Mouse (Mus musculus) MEL (cell line): ENCODE measurements around the gene Nutf2-ps1. TPM values are rescaled to one million over a fixed set of nuclear protein-coding genes. Genes with fewer than 3 reads are reported as not detected.
A peak's percentile ranks its signal among the peaks of the same experiment; 100 is the strongest.

Source experiments
- DNase-seq: peaks from one replicate; pipeline ENCODE4 v3.0.0; 2011; ENCODE audit warnings: low read depth, low spot score
- H3K27ac ChIP-seq: 2 replicates; pipeline ENCODE4 v1.5.1; 2012; ENCODE audit warnings: low read depth, mild to moderate bottlenecking, control low read depth, low read length, moderate library complexity; ENCODE audit not compliant: control insufficient read depth
- H3K27me3 ChIP-seq, 2 experiments: fragments of 150-350 bp in 1 of 2; sonication (generic) in 1 of 2; 2 replicates each; pipeline ENCODE4 v1.6.1; 2012; ENCODE audit warnings: low read length in 2 of 2, mild to moderate bottlenecking in 2 of 2, improper control_type of control experiment in 1 of 2, moderate library complexity in 1 of 2; ENCODE audit not compliant: insufficient read depth in 2 of 2, control insufficient read depth in 1 of 2
- H3K36me3 ChIP-seq, 2 experiments: 2 replicates each; pipeline ENCODE4 v1.6.1; 2012 to 2014; ENCODE audit warnings: low read length in 2 of 2, improper control_type of control experiment in 1 of 2, inconsistent platforms in 1 of 2, mild to moderate bottlenecking in 1 of 2; ENCODE audit not compliant: insufficient read depth in 2 of 2, control insufficient read depth in 1 of 2
- H3K4me1 ChIP-seq, 2 experiments: fragments of 150-350 bp in 1 of 2; sonication (generic) in 1 of 2; 2 replicates each; pipeline ENCODE4 v1.6.1; 2012; ENCODE audit warnings: low read length in 2 of 2, improper control_type of control experiment in 1 of 2, mild to moderate bottlenecking in 1 of 2; ENCODE audit not compliant: insufficient read depth in 2 of 2, control insufficient read depth in 1 of 2
- H3K4me3 ChIP-seq, 2 experiments: fragments of 150-350 bp in 1 of 2; sonication (generic) in 1 of 2; 2 replicates each; pipeline ENCODE4 v1.5.1; 2012; ENCODE audit warnings: low read depth in 2 of 2, low read length in 2 of 2, mild to moderate bottlenecking in 2 of 2, moderate library complexity in 2 of 2, control low read depth in 1 of 2, improper control_type of control experiment in 1 of 2; ENCODE audit not compliant: control insufficient read depth in 1 of 2, insufficient read depth in 1 of 2
- H3K79me2 ChIP-seq: 2 replicates; pipeline ENCODE4 v1.6.1; 2012; ENCODE audit warnings: mild to moderate bottlenecking, low read length, moderate library complexity; ENCODE audit not compliant: control insufficient read depth, poor library complexity, insufficient read depth
- H3K9ac ChIP-seq: 2 replicates; pipeline ENCODE4 v1.6.1; 2012; ENCODE audit warnings: low read depth, mild to moderate bottlenecking, control low read depth, low read length, moderate library complexity; ENCODE audit not compliant: control insufficient read depth, poor library complexity, severe bottlenecking
- H3K9me3 ChIP-seq: fragments of 150-350 bp; sonication (generic); replicated peaks from 2 replicates; pipeline ENCODE4 v1.6.1; 2012; ENCODE audit warnings: mild to moderate bottlenecking, low read length, improper control_type of control experiment, moderate library complexity; ENCODE audit not compliant: insufficient read depth
- CHD1 ChIP-seq: IDR thresholded peaks from 2 replicates; pipeline ENCODE4 v1.6.1; 2012; ENCODE audit warnings: low read depth, mild to moderate bottlenecking, inconsistent platforms, low read length, improper control_type of control experiment
- CTCF ChIP-seq, 3 experiments: IDR thresholded peaks in 2 of 3; conservative IDR thresholded peaks in 1 of 3; 2 replicates each; pipeline ENCODE4 v1.5.1; 2011 to 2012; ENCODE audit warnings: low read length in 3 of 3, low read depth in 2 of 3, mild to moderate bottlenecking in 2 of 3, improper control_type of control experiment in 1 of 3, inconsistent platforms in 1 of 3, mixed read lengths in 1 of 3, moderate library complexity in 1 of 3; ENCODE audit not compliant: control insufficient read depth in 1 of 3, insufficient read depth in 1 of 3, poor library complexity in 1 of 3, severe bottlenecking in 1 of 3
- ETS1 ChIP-seq: IDR thresholded peaks from 2 replicates; pipeline ENCODE4 v1.6.1; 2012; ENCODE audit warnings: low read depth, mild to moderate bottlenecking, inconsistent platforms, low read length, improper control_type of control experiment, moderate library complexity
- JUND ChIP-seq: IDR thresholded peaks from 2 replicates; pipeline ENCODE4 v1.6.1; 2011; ENCODE audit warnings: low read depth, mild to moderate bottlenecking, improper control_type of control experiment, low read length
- KAT2A ChIP-seq: conservative IDR thresholded peaks from 2 replicates; pipeline ENCODE4 v1.6.1; 2012; ENCODE audit warnings: low read depth, low read length, improper control_type of control experiment, inconsistent platforms
- MAFK ChIP-seq: IDR thresholded peaks from 2 replicates; pipeline ENCODE4 v1.6.1; 2011; ENCODE audit warnings: low read depth, mild to moderate bottlenecking, low read length, improper control_type of control experiment, borderline replicate concordance
- MXI1 ChIP-seq: IDR thresholded peaks from 2 replicates; pipeline ENCODE4 v1.6.1; 2011; ENCODE audit warnings: mild to moderate bottlenecking, low read depth, low read length, improper control_type of control experiment
- NRF1 ChIP-seq: IDR thresholded peaks from 2 replicates; pipeline ENCODE4 v1.6.1; 2014; ENCODE audit warnings: low read depth, mild to moderate bottlenecking, inconsistent platforms, low read length, improper control_type of control experiment, moderate library complexity; ENCODE audit not compliant: poor library complexity, insufficient read depth, severe bottlenecking
- POLR2AphosphoS5 ChIP-seq: IDR thresholded peaks from 2 replicates; pipeline ENCODE4 v1.6.1; 2012; ENCODE audit warnings: low read depth, borderline replicate concordance, mild to moderate bottlenecking, inconsistent platforms, low read length, moderate library complexity, mixed read lengths
- RCOR1 ChIP-seq: IDR thresholded peaks from 2 replicates; pipeline ENCODE4 v1.6.1; 2012; ENCODE audit warnings: low read depth, mild to moderate bottlenecking, inconsistent platforms, low read length, improper control_type of control experiment
- SIN3A ChIP-seq: IDR thresholded peaks from 2 replicates; pipeline ENCODE4 v1.6.1; 2012; ENCODE audit warnings: low read length, improper control_type of control experiment, inconsistent platforms
- TBP ChIP-seq: IDR thresholded peaks from 2 replicates; pipeline ENCODE4 v1.8.0; 2011; ENCODE audit warnings: low read depth, low read length, improper control_type of control experiment
- TCF12 ChIP-seq: IDR thresholded peaks from 2 replicates; pipeline ENCODE4 v1.6.1; 2014; ENCODE audit warnings: low read depth, mild to moderate bottlenecking, inconsistent platforms, low read length, improper control_type of control experiment, moderate library complexity
- USF1 ChIP-seq: IDR thresholded peaks from 2 replicates; pipeline ENCODE4 v1.6.1; 2014; ENCODE audit warnings: low read depth, mild to moderate bottlenecking, inconsistent platforms, low read length, improper control_type of control experiment, moderate library complexity
- ZC3H11A ChIP-seq: IDR thresholded peaks from 2 replicates; pipeline ENCODE4 v1.6.1; 2012; ENCODE audit warnings: low read depth, mild to moderate bottlenecking, inconsistent platforms, low read length, improper control_type of control experiment
- ZKSCAN1 ChIP-seq: IDR thresholded peaks from 2 replicates; pipeline ENCODE4 v1.6.1; 2012; ENCODE audit warnings: low read depth, mild to moderate bottlenecking, inconsistent platforms, low read length, improper control_type of control experiment, moderate library complexity
- polyA plus RNA-seq, 2 experiments: library from polyadenylated mRNA; stranded (reverse) in 1 of 2; unstranded in 1 of 2; fragments of >175 nt in 1 of 2; fragments of >200 nt in 1 of 2; gene quantifications; 2 replicates each; pipeline versions ENCODE4 v1.2.1 to v1.2.4; 2012; ENCODE audit warnings: low replicate concordance in 2 of 2, low read depth in 1 of 2; ENCODE audit not compliant: insufficient read length in 2 of 2, insufficient read depth in 1 of 2, missing spikeins in 1 of 2
- total RNA-seq: library from RNA; depleted of rRNA; stranded (reverse); fragments of 300-350 nt; gene quantifications from 2 replicates; pipeline ENCODE4 v1.2.3, GENCODE M21; 2012

The Nutf2-ps1 gene
- total and polyA plus RNA-seq, 3 experiments: 53.1 to 398 TPM; not detected in 1

- DNase-seq: peak; percentile 33
Measured at GRCm38 (mm10) chr19:53575296-53576010, 13.4 kb downstream of the Nutf2-ps1 start.

DNA sequence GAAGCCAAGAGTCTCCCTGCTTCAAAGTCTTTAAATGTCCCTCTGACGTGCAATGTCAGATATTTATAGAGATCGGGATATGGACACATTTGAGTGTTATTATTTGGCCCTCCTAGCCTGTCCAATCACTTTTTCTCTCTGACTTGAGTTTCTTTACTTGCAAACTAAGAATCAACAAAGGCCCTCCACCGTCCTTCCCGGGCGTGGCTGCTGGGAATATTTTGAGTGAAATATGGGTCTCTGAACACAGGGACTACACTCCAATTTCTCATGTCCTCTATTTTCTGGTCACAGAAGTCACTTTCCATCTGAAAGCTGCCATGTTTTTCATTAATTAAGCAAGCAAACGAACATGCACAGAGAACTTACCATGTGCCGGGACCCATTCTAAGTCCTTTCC is 14.3 kb downstream of the Nutf2-ps1 start:
- Histone ChIP-seq H3K9me3 (no peaks in the 10 kb centered on the region), H3K27ac (no peak overlapping the region), H3K79me2 (no peaks in the 10 kb centered on the region), H3K27me3 (peaks cover 15 to 17% of the 10 kb centered on the region in 2 experiments), H3K9ac (no peak overlapping the region), H3K4me1 (peaks cover 0 to 8% of the 10 kb centered on the region in 2 experiments; a peak in 1 of 4 replicates), H3K36me3 (0 out of 4 replicates have a peak, but pooled peaks cover 0 to 3% of the 10 kb centered on the region in 2 experiments), H3K4me3 (no peak overlapping the region)
- DNase-seq: no peak
- TF ChIP-seq SIN3A (no peak), ETS1 (no peak), ZKSCAN1 (no peak), POLR2AphosphoS5 (no peak), RCOR1 (no peak), CTCF (IDR thresholded peaks at IDR 0.05 in 2 of 3, conservative IDR thresholded peaks at IDR 0.05 in 1 of 3; ENCODE audit: control insufficient read depth in 1 of 3, insufficient read depth in 1 of 3, low read depth in 2 of 3, low read length in 3 of 3, poor library complexity in 1 of 3, severe bottlenecking in 1 of 3) (no peak), JUND (no peak), TCF12 (no peak), ZC3H11A (no peak), MXI1 (no peak)

More at GRCm38 (mm10) chr19:53575296-53576010, 13.4 kb downstream of the Nutf2-ps1 start:
- H3K36me3 ChIP-seq: 0 out of 4 replicates have a peak, but pooled peaks cover 0 to 3% of the 10 kb centered on the region in 2 experiments
- H3K27ac ChIP-seq: no peak overlapping the region
- no peak overlapping the region for H3K4me3 ChIP-seq
- peaks cover 15 to 17% of the 10 kb centered on the region in 2 experiments for H3K27me3 ChIP-seq
- no peaks in the 10 kb centered on the region for H3K79me2 ChIP-seq
- TF ChIP-seq MAFK (no peak), ZC3H11A (no peak), NRF1 (no peak), CHD1 (no peak), TCF12 (no peak), TBP (no peak), CTCF (IDR thresholded peaks at IDR 0.05 in 2 of 3, conservative IDR thresholded peaks at IDR 0.05 in 1 of 3; ENCODE audit: control insufficient read depth in 1 of 3, insufficient read depth in 1 of 3, low read depth in 2 of 3, low read length in 3 of 3, poor library complexity in 1 of 3, severe bottlenecking in 1 of 3) (no peak), USF1 (no peak), KAT2A (no peak), SIN3A (no peak), MXI1 (no peak)
- TF ChIP-seq, all 39 proteins: peak for 0
- H3K9ac ChIP-seq: no peak overlapping the region
- H3K9me3 ChIP-seq: no peaks in the 10 kb centered on the region
- H3K4me1 ChIP-seq: peaks cover 0 to 8% of the 10 kb centered on the region in 2 experiments; a peak in 1 of 4 replicates
